ENCODE assay signal across 12 mouse cellular contexts in the genomic region with DNA sequence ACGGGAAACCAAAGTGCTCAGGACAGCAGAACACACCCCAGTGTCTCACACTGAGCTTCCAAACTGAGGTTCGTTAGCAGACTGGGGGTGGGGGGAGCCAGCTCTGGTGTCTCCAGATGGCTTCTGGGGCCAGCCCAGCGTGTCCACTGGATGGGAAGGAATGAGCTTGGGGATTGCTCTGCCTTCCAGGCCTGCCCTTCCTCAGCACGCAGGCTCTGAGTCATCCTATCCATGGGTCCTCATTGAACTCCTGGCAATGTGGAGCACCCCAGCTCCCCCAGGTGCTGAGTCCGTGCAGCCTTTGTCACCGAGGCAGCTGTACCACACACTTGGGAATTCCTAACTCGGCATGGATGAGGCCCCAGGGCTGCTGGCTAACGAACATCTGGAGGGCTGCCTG. TPM values are rescaled to one million over a fixed set of nuclear protein-coding genes. Genes with fewer than 3 reads are reported as not detected.
DNase-seq lines count a peak whose midpoint lies in the region; ATAC-seq lines count a peak whose summit lies in the region.
"Had no signal": no experiment of that assay in that cellular context is flagged by ENCODE, and none has a peak within 500 bp of the region (broad histone marks: within the 10 kb centered on the region; RNA-seq: fewer than 3 reads in every experiment).

No protein-coding gene starts in this region.

- H3K4me2 ChIP-seq in hindbrain, embryonic 13.5 days = no peak overlapping the region
- no peak overlapping the region for H3K4me2 ChIP-seq in hindbrain, embryonic 11.5 days (replicated peaks; ENCODE audit: low read depth, low read length)
- no peak overlapping the region for H3K4me2 ChIP-seq in midbrain, embryonic 15.5 days
- H3K4me2 ChIP-seq: kidney, embryonic 15.5 days had no signal

- 0 out of 2 replicates have a peak, but pooled peaks cover 3% of the 10 kb centered on the region for H3K27me3 ChIP-seq in hindbrain, embryonic 13.5 days
- H3K27me3 ChIP-seq in hindbrain, embryonic 11.5 days (ENCODE audit: control insufficient read depth, insufficient read depth, low read length) = no peaks in the 10 kb centered on the region
- H3K27me3 ChIP-seq in midbrain, embryonic 15.5 days (replicated peaks) = no peaks in the 10 kb centered on the region
- H3K27me3 ChIP-seq: kidney, embryonic 15.5 days had no signal

- peak; percentile 38; the same call in 1 of the 2 replicates for ATAC-seq in cerebellum, adult (ENCODE audit: insufficient number of reproducible peaks, low FRiP score, low TSS enrichment)
- ATAC-seq in hindbrain, embryonic 13.5 days (ENCODE audit: low FRiP score) = no peak
- ATAC-seq in hindbrain, embryonic 11.5 days (ENCODE audit: low FRiP score) = no peak
- ATAC-seq in midbrain, embryonic 15.5 days (replicated peaks) = no peak

- peaks cover 43% of the 10 kb centered on the region for H3K4me1 ChIP-seq in hindbrain, embryonic 13.5 days (replicated peaks)
- H3K4me1 ChIP-seq in hindbrain, embryonic 11.5 days (replicated peaks; ENCODE audit: control insufficient read depth, insufficient read depth, low read length) = peaks cover 17% of the 10 kb centered on the region
- H3K4me1 ChIP-seq in midbrain, embryonic 15.5 days = peaks cover 28% of the 10 kb centered on the region

- H3K9me3 ChIP-seq in hindbrain, embryonic 13.5 days = no peaks in the 10 kb centered on the region
- no peaks in the 10 kb centered on the region for H3K9me3 ChIP-seq in hindbrain, embryonic 11.5 days (ENCODE audit: control insufficient read depth, low read length)
- no peaks in the 10 kb centered on the region for H3K9me3 ChIP-seq in midbrain, embryonic 15.5 days
- H3K9me3 ChIP-seq: kidney, embryonic 15.5 days had no signal

- intact Hi-C loops in gastrocnemius, postnatal 36 days (cut with DNase I) = no loop called here

- H3K4me3 ChIP-seq in hindbrain, embryonic 13.5 days = no peak overlapping the region
- no peak overlapping the region for H3K4me3 ChIP-seq in hindbrain, embryonic 11.5 days (ENCODE audit: low read depth, low read length)
- H3K4me3 ChIP-seq in midbrain, embryonic 15.5 days = no peak overlapping the region
- H3K4me3 ChIP-seq: kidney, embryonic 15.5 days had no signal

- no peak for DNase-seq in cerebellum, adult 8-10 months
- DNase-seq in hindbrain, embryonic 11.5 days (ENCODE audit: low spot score) = no peak
- DNase-seq in cerebellum, postnatal 36 days = peak; percentile 56 to 62
- no peak for DNase-seq in gastrocnemius, postnatal 36 days
- DNase-seq in right cerebral cortex, postnatal 4 days = no peak
- DNase-seq: heart, adult 18-20 months; liver; thymus, postnatal 25 days had no signal

- H3K27ac ChIP-seq in hindbrain, embryonic 13.5 days = peak overlapping the region; percentile 82
- no peak overlapping the region for H3K27ac ChIP-seq in hindbrain, embryonic 11.5 days (ENCODE audit: low read depth, low read length)
- peak overlapping the region; percentile 80; the same call in 1 of the 2 replicates for H3K27ac ChIP-seq in midbrain, embryonic 15.5 days
- H3K27ac ChIP-seq: kidney, embryonic 15.5 days had no signal

- no peak overlapping the region for H3K9ac ChIP-seq in hindbrain, embryonic 13.5 days
- H3K9ac ChIP-seq in hindbrain, embryonic 11.5 days (ENCODE audit: low read depth, low read length) = no peak overlapping the region
- H3K9ac ChIP-seq in midbrain, embryonic 15.5 days = no peak overlapping the region
- H3K9ac ChIP-seq: kidney, embryonic 15.5 days had no signal

- 44% methylated on average over 8 of the region's 8 CpGs for WGBS in hindbrain, embryonic 13.5 days
- WGBS in hindbrain, embryonic 11.5 days = 60% methylated on average over 8 of the region's 8 CpGs
- 47% methylated on average over 8 of the region's 8 CpGs for WGBS in midbrain, embryonic 15.5 days

- H3K36me3 ChIP-seq in hindbrain, embryonic 13.5 days = peaks cover 15% of the 10 kb centered on the region; the same call in 1 of the 2 replicates
- H3K36me3 ChIP-seq in hindbrain, embryonic 11.5 days (ENCODE audit: control insufficient read depth, insufficient read depth, low read length) = no peaks in the 10 kb centered on the region
- H3K36me3 ChIP-seq in midbrain, embryonic 15.5 days (replicated peaks) = no peaks in the 10 kb centered on the region
- H3K36me3 ChIP-seq: kidney, embryonic 15.5 days had no signal

RNA-seq across cellular contexts. Expression of gene Aatk, which starts 24.8 kb away (rescaled TPM):
- polyA plus RNA-seq in hindbrain, embryonic 13.5 days (2015; fragmentation: Nextera tagmentation; extraction: Ambion mirVana) = 24.1 and 24.3 TPM in 2 replicates
- polyA plus RNA-seq in hindbrain, embryonic 11.5 days (2014; fragmentation: Nextera tagmentation; extraction: Ambion mirVana) = 1.9 TPM in 2 replicates
- polyA plus RNA-seq in midbrain, embryonic 15.5 days (2015; fragmentation: Nextera tagmentation; extraction: Ambion mirVana) = 45.3 and 45.5 TPM in 2 replicates
- total RNA-seq in gastrocnemius, postnatal 36 days (2021) = 1 to 10 TPM; 3.2 to 4.1 TPM

Comparison
In these comparisons a context has a peak if more than half of its experiments do, and no peak if none do; other contexts are left out.
1. DNase-seq: peak in cerebellum, postnatal 36 days (2 of 2); none in cerebellum, adult 8-10 months (single experiment), hindbrain, embryonic 11.5 days (single experiment), gastrocnemius, postnatal 36 days (0 of 2) and right cerebral cortex, postnatal 4 days (single experiment).